Mouse (Mus musculus) CD4-positive, CD25-positive, alpha-beta regulatory T cell, adult 4 months (primary cell): ENCODE data around the gene Enkd1. TPM values are rescaled to one million over a fixed set of nuclear protein-coding genes. Genes with fewer than 3 reads are reported as not detected.

Experiments
- ATAC-seq: one replicate; pipeline ENCODE4 v1.8.0; 2017
- polyA plus RNA-seq, 2 experiments: library from polyadenylated mRNA; unstranded; fragments of 100-300 nt; shearing (Covaris generic); gene quantifications; one replicate each; pipeline ENCODE4 v1.2.1; 2017

Enkd1 gene
- polyA plus RNA-seq, 2 experiments from 2014 or later, result 2.7 to 2.8 TPM

- ATAC-seq, result peak; percentile 80
Measured at GRCm38 (mm10) chr8:105700966-105701824, 6.8 kb downstream of the Enkd1 start, which contains the start of the genes Acd and Pard6a. Gene Acd, minus strand, starts transcription at chr8:105701102. Gene Pard6a, plus strand, starts transcription at chr8:105701148.

GRCm38 (mm10) chr8:105700566-105700965 lies 7.4 kb downstream of the Enkd1 start:
- ATAC-seq, result peak; percentile 58

GRCm38 (mm10) chr8:105699488-105700215 lies 8.4 kb downstream of the Enkd1 start:
- ATAC-seq, result no peak

- no peak for ATAC-seq
Measured at GRCm38 (mm10) chr8:105698734-105699133, 9.3 kb downstream of the Enkd1 start.

- no peak for ATAC-seq
Measured at GRCm38 (mm10) chr8:105697196-105697780, 10.7 kb downstream of the Enkd1 start.

- no peak for ATAC-seq
Measured at GRCm38 (mm10) chr8:105695080-105695780, 12.8 kb downstream of the Enkd1 start.

- no peak for ATAC-seq
Measured at GRCm38 (mm10) chr8:105694051-105694799, 13.8 kb downstream of the Enkd1 start.

- no peak for ATAC-seq
Measured at GRCm38 (mm10) chr8:105693648-105694047, 14.4 kb downstream of the Enkd1 start.

GRCm38 (mm10) chr8:105692449-105693182 lies 15.4 kb downstream of the Enkd1 start:
- no peak for ATAC-seq

- ATAC-seq, result no peak
Measured at GRCm38 (mm10) chr8:105690978-105691377, 17.0 kb downstream of the Enkd1 start.

- ATAC-seq, result no peak
Measured at GRCm38 (mm10) chr8:105689983-105690360, 18.0 kb downstream of the Enkd1 start.

- no peak for ATAC-seq
Measured at GRCm38 (mm10) chr8:105689256-105689982, 18.6 kb downstream of the Enkd1 start.

GRCm38 (mm10) chr8:105688242-105688752 lies 19.7 kb downstream of the Enkd1 start:
- ATAC-seq, result no peak

- ATAC-seq, result no peak
Measured at GRCm38 (mm10) chr8:105687512-105687911, 20.5 kb downstream of the Enkd1 start.

- ATAC-seq, result peak; percentile 16
Measured at GRCm38 (mm10) chr8:105686551-105686950, 21.5 kb downstream of the Enkd1 start.

- peak; percentile 88 for ATAC-seq
Measured at GRCm38 (mm10) chr8:105685796-105686308, 22.2 kb downstream of the Enkd1 start, which contains the start of gene Carmil2. Gene Carmil2, plus strand, starts transcription at chr8:105686274.

GRCm38 (mm10) chr8:105685325-105685724 lies 22.7 kb downstream of the Enkd1 start:
- no peak for ATAC-seq

- ATAC-seq, result no peak
Measured at GRCm38 (mm10) chr8:105677891-105678290, 30.1 kb downstream of the Enkd1 start.

- ATAC-seq, result peak; percentile 89
Measured at GRCm38 (mm10) chr8:105661167-105661566, 46.8 kb downstream of the Enkd1 start.

GRCm38 (mm10) chr8:105657641-105658040 lies 50.4 kb downstream of the Enkd1 start:
- no peak for ATAC-seq
